Mouse (Mus musculus) G1E (cell line): ENCODE data around the gene Thap8. TPM values are rescaled to one million over a fixed set of nuclear protein-coding genes. Genes with fewer than 3 reads are reported as not detected.
"Not testable (repeated sequence)": the region's sequence is repeated elsewhere in the genome, so short reads cannot be mapped to it uniquely, and the experiment has no call there.

ENCODE experiments used
- ATAC-seq: 2 replicates; pipeline ENCODE4 v1.8.0; 2016; ENCODE audit warnings: mild to moderate bottlenecking; ENCODE audit not compliant: insufficient number of reproducible peaks, poor library complexity, low FRiP score, severe bottlenecking; ENCODE audit errors: extremely low read depth
- DNase-seq: peaks from one replicate; pipeline ENCODE4 v3.0.0; 2012; ENCODE audit warnings: low spot score
- H3K27me3 ChIP-seq: 2 replicates; pipeline ENCODE4 v1.6.1; 2012; ENCODE audit warnings: mild to moderate bottlenecking, low read length, inconsistent platforms; ENCODE audit not compliant: insufficient read depth
- H3K36me3 ChIP-seq: replicated peaks from 2 replicates; pipeline ENCODE3; 2012; ENCODE audit warnings: mild to moderate bottlenecking, inconsistent platforms
- H3K4me1 ChIP-seq: 2 replicates; pipeline ENCODE4 v1.6.1; 2012; ENCODE audit warnings: low read depth, low read length, inconsistent platforms, mixed read lengths; ENCODE audit not compliant: insufficient read depth
- H3K4me3 ChIP-seq: 2 replicates; pipeline ENCODE4 v1.5.1; 2012; ENCODE audit warnings: low read depth, mild to moderate bottlenecking, inconsistent platforms, low read length, moderate library complexity, mixed read lengths
- H3K9me3 ChIP-seq: replicated peaks from 2 replicates; pipeline ENCODE4 v1.6.1; 2012; ENCODE audit warnings: inconsistent platforms
- CTCF ChIP-seq: IDR thresholded peaks from 2 replicates; pipeline ENCODE4 v1.5.1; 2012; ENCODE audit warnings: low read depth, low read length, inconsistent platforms, mixed read lengths
- GATA1 ChIP-seq: IDR thresholded peaks from 2 replicates; pipeline ENCODE4 v1.6.1; 2012; ENCODE audit warnings: borderline replicate concordance, low read length, inconsistent platforms, mixed read lengths
- GATA2 ChIP-seq: IDR thresholded peaks from 2 replicates; pipeline ENCODE4 v1.6.1; 2012; ENCODE audit warnings: low read depth, low read length, inconsistent platforms, borderline replicate concordance
- POLR2AphosphoS5 ChIP-seq: IDR thresholded peaks from 2 replicates; pipeline ENCODE4 v1.6.1; 2012; ENCODE audit warnings: low read depth, low read length, inconsistent platforms; ENCODE audit not compliant: insufficient replicate concordance
- TAL1 ChIP-seq: conservative IDR thresholded peaks from 2 replicates; pipeline ENCODE4 v1.6.1; 2012; ENCODE audit warnings: low read depth, low read length, inconsistent platforms, mixed read lengths
- polyA plus RNA-seq: library from polyadenylated mRNA; stranded (reverse); fragments of >175 nt; gene quantifications from 2 replicates; pipeline ENCODE4 v1.2.3, GENCODE M21; 2012
- total RNA-seq, 2 experiments: library from RNA; stranded (forward) in 1 of 2; stranded (reverse) in 1 of 2; fragments of 200-1000 nt in 1 of 2; fragments of >200 nt in 1 of 2; fragmentation: Nextera tagmentation in 1 of 2; gene quantifications; 2 replicates each; pipeline ENCODE4 v1.2.3; 2014 to 2017

The Thap8 gene
- total and polyA plus RNA-seq, 3 experiments = 0.10 to 1.4 (median 1.1) TPM

- DNase-seq = no peak
- Histone ChIP-seq H3K9me3 (no peaks in the 10 kb centered on the region), H3K4me3 (no peak overlapping the region), H3K4me1 (peaks cover 36% of the 10 kb centered on the region), H3K36me3 (peaks cover 45% of the 10 kb centered on the region), H3K27me3 (no peaks in the 10 kb centered on the region)
- no peak for ATAC-seq
- TF ChIP-seq GATA1 = no peak
- TF ChIP-seq GATA2 = no peak
- TF ChIP-seq POLR2AphosphoS5 = no peak
These were observed 44.8 kb upstream of the Thap8 start for GRCm38 (mm10) chr7:30235091-30235490.

GRCm38 (mm10) chr7:30235625-30236024 is 44.3 kb upstream of the Thap8 start, which contains the start of gene Ovol3:
Gene Ovol3, minus strand, starts transcription at chr7:30235725.
- H3K4me3 ChIP-seq = no peak within 1 kb of the TSS
- TF ChIP-seq GATA2 (no peak), POLR2AphosphoS5 (no peak), GATA1 (no peak), TAL1 (no peak), CTCF (no peak)
- peaks cover 47% of the 10 kb centered on the region for H3K36me3 ChIP-seq
- H3K27me3 ChIP-seq = no peaks in the 10 kb centered on the region
- H3K9me3 ChIP-seq = no peaks in the 10 kb centered on the region
- ATAC-seq (no peak), DNase-seq (no peak)
- H3K4me1 ChIP-seq = peaks cover 33% of the 10 kb centered on the region

DNA sequence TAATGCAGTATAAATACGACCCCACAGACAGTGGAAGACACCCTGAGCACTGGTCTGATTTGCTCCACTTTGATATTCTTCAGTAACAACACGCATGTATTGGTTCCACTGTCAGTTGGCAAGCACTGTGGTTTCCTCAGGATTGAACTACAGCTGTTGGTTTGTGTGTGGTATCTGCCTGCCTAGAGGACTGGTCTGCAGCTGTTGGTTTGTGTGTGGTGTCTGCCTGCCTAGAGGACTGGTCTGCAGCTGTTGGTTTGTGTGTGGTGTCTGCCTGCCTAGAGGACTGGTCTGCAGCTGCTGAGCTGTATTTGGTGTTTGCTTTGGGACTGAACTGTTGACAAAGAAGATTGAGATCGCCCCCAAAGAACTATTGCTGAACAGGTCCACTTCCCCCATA is 42.5 kb upstream of the Thap8 start:
- not testable (repeated sequence) for H3K9me3 ChIP-seq, H3K4me3 ChIP-seq, DNase-seq, ATAC-seq, H3K27me3 ChIP-seq
- H3K36me3 ChIP-seq = peaks cover 64% of the 10 kb centered on the region
- peaks cover 22% of the 10 kb centered on the region for H3K4me1 ChIP-seq

DNA sequence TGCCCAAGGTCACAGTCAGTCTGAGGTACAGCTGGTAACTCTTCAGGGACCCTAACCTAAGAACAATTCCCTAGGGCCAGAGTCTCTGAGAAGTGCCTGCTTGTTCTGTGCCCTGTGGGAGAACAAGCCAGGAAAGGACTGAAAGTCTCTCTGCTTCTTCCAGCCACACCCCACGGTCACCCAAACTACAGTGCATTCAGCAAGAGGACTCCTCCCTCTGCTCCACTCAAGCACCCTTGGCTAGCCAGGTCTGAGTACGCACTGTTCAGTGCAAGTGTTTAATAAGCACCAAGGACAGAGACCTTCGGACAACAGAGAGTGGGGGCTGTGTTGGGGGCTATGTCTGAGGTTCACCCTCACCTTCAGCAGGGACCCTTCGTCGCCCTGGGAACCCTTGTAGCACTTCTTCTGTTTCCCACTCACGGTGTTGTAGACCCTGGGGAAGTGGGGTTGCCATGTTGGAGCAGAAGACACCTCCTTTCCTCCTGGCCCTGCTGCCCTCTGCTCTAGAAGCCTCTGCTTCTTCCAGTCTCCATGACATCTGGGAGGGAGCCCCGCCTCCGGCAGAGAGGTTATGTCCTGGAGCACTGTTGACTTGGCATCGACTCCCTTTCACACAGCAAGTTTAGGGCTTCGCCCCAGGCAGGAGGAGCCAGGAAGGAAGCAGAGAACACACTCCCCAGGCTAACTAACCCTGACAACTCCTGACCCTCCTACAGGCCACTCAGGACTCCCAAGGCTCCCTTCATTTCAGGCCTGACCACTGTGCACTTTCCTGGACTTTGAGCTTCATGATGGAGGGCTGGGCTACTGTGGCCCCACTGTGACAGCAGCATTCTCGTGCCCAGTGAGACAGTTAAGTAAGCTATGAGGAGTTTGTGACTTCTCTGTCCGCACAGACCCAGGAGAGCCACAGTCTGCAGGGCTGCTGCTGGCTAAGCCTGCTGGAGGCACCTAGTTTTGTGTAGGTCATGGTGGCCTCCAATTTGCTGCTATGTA is 27.6 kb upstream of the Thap8 start:
- TF ChIP-seq TAL1 = no peak
- TF ChIP-seq CTCF = no peak
- no peak for TF ChIP-seq GATA2
- TF ChIP-seq POLR2AphosphoS5 = no peak
- no peak for TF ChIP-seq GATA1
- Histone ChIP-seq H3K27me3 (no peaks in the 10 kb centered on the region), H3K4me1 (0 out of 2 replicates have a peak, but pooled peaks cover 3% of the 10 kb centered on the region), H3K36me3 (peaks cover 98% of the 10 kb centered on the region), H3K9me3 (no peaks in the 10 kb centered on the region), H3K4me3 (no peak overlapping the region)
- DNase-seq = no peak
- ATAC-seq = no peak

DNA sequence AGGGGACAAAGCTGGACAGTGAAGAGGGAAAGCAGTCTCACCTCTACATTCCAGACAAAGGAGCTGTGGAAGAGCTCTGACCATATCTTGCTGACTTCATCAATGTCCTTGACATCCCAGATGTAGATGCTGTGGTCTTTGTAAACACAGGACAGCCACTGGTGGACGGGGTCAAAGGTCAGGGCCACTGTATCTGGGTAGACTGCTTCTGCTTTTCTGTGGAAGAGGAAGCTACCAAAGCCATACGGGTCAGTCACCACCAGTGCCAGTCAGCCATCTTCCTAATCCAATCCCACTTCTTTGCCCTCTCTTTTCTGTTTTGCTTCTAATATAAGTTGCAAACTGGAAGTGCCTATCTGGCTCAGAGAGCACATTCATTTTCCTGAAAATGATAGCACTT is 14.9 kb upstream of the Thap8 start:
- no peak for ATAC-seq
- DNase-seq = no peak
- Histone ChIP-seq H3K4me3 (no peak overlapping the region), H3K27me3 (no peaks in the 10 kb centered on the region), H3K9me3 (no peaks in the 10 kb centered on the region), H3K36me3 (peaks cover 90% of the 10 kb centered on the region), H3K4me1 (no peaks in the 10 kb centered on the region)
- no peak for TF ChIP-seq CTCF
- no peak for TF ChIP-seq GATA1
- TF ChIP-seq POLR2AphosphoS5 = no peak
- no peak for TF ChIP-seq GATA2
- no peak for TF ChIP-seq TAL1

GRCm38 (mm10) chr7:30265531-30265930 is 14.4 kb upstream of the Thap8 start:
- ATAC-seq = no peak
- DNase-seq = no peak
- Histone ChIP-seq H3K27me3 (no peaks in the 10 kb centered on the region), H3K4me1 (no peaks in the 10 kb centered on the region), H3K9me3 (no peaks in the 10 kb centered on the region), H3K36me3 (peaks cover 90% of the 10 kb centered on the region), H3K4me3 (no peak overlapping the region)
- TF ChIP-seq GATA2 (no peak), CTCF (no peak), POLR2AphosphoS5 (no peak), GATA1 (no peak), TAL1 (no peak)

DNA sequence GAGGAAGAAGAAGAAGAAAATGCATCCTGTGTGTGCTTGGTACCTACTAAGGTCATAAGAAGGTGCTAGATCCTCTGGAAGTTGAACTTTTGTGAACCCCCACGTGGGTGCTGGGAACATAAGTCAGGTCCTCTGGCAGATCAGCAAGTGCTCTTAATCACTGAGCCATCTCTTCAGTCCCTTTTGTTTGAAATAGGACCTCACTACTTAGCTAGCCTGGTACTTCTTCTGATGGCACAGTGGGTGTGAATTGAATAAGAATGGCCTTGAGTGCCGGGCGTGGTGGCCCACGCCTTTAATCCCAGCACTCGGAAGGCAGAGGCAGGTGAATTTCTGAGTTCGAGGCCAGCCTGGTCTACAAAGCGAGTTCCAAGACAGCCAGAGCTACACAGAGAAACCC is 14.0 kb upstream of the Thap8 start:
- no peaks in the 10 kb centered on the region for H3K9me3 ChIP-seq
- no peaks in the 10 kb centered on the region for H3K4me1 ChIP-seq
- no peak for TF ChIP-seq POLR2AphosphoS5
- no peak for TF ChIP-seq TAL1
- TF ChIP-seq GATA2 = no peak
- no peak for TF ChIP-seq GATA1
- TF ChIP-seq CTCF = no peak
- ATAC-seq = no peak
- H3K4me3 ChIP-seq = no peak overlapping the region
- peaks cover 91% of the 10 kb centered on the region for H3K36me3 ChIP-seq
- no peak for DNase-seq
- H3K27me3 ChIP-seq = no peaks in the 10 kb centered on the region
